Mouse (Mus musculus) hindlimb bud, embryonic 11.5 days (tissue): ENCODE results near the gene Sgta.
"Not testable (repeated sequence)": the region's sequence is repeated elsewhere in the genome, so short reads cannot be mapped to it uniquely, and the experiment has no call there.

Experiments used
- DNase-seq: peaks from one replicate; pipeline ENCODE4 v3.0.0-alpha.2; 2012; ENCODE audit warnings: low read depth, low spot score; ENCODE audit errors: extremely low spot score

Gene Sgta

GRCm38 (mm10) chr10:81059603-81060543 lies at the start of gene Sgta:
Gene Sgta, minus strand, starts transcription at chr10:81060181.
- peak; percentile 100 for DNase-seq

- DNase-seq: peak; percentile 66
Observed at GRCm38 (mm10) chr10:81106113-81106721, 46.2 kb upstream of the Sgta start.

GRCm38 (mm10) chr10:81105565-81106112 lies 45.7 kb upstream of the Sgta start, which contains the start of gene Map2k2:
Gene Map2k2, plus strand, starts transcription at chr10:81105915.
- peak; percentile 92 for DNase-seq

- no peak for DNase-seq
Observed at GRCm38 (mm10) chr10:81094931-81095678, 35.1 kb upstream of the Sgta start.

- no peak for DNase-seq
Observed at GRCm38 (mm10) chr10:81092465-81093250, 32.7 kb upstream of the Sgta start.

- no peak for DNase-seq
Observed at GRCm38 (mm10) chr10:81090621-81091020, 30.6 kb upstream of the Sgta start.

DNA sequence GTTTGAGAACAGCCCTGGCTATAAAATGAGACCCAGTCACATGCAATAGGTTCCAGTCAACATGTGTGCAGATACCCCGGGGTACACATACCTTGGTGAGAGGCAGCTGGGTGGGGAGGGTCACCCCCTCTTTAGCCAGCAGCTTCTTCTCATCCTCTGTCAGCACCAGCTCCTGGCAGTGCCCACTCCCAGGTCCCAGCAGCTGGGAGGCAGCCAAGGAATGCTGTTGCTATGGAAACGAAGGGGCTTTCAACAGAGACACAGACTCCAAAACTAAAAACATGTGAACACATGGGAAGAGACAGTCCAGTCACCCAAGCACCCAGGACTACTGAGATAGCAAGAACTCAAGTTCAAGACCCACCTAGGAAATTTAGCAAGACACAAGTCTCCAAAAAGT lies 29.2 kb upstream of the Sgta start:
- peak; percentile 39 for DNase-seq

- DNase-seq: no peak
Observed at GRCm38 (mm10) chr10:81087021-81087420, 27.0 kb upstream of the Sgta start.

- DNase-seq: peak; percentile 33
Observed at GRCm38 (mm10) chr10:81082168-81082960, 22.4 kb upstream of the Sgta start.

DNA sequence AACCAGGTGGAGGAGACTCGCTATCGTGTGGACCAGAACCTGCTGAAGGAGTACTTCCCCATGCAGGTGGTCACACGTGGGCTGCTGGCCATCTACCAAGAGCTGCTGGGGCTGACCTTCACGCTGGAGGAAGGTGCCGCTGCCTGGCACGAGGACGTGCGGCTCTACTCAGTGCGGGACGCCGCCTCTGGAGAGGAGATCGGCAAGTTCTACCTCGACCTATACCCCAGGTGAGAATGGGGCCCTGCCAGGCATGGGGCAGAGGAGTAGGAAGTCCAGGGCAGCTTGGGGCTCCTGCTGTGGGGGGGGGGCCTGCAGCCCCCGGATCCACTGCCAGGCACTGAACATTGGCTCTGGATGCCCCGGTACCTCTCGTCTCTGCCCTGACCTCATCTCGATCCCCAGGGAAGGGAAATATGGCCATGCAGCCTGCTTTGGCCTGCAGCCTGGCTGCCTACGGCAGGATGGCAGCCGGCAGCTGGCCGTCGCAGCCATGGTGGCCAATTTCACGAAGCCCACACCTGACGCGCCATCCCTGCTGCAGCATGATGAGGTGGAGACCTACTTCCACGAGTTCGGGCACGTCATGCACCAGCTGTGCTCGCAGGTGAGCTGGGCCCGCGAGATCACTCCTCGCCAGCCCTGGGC lies 20.2 kb upstream of the Sgta start:
- DNase-seq: no peak

DNA sequence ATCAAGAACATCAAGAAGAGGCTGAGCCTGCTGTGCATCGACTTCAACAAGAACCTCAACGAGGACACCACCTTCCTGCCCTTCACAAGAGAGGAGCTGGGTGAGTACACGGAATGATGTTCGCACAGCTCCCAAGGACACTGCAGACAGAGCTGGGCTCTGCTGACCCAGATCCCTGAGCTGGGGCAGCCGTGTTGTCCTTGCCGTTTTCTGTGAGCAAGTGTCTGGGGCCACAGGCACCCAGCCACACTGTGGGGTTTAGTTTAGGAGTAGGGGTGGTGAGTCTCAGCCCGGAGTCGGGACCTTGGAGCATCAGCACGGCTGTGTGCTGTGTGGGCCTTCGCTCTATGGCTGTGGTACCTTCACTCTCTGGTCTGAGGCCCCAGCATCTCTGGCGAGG lies 17.9 kb upstream of the Sgta start:
- no peak for DNase-seq

DNA sequence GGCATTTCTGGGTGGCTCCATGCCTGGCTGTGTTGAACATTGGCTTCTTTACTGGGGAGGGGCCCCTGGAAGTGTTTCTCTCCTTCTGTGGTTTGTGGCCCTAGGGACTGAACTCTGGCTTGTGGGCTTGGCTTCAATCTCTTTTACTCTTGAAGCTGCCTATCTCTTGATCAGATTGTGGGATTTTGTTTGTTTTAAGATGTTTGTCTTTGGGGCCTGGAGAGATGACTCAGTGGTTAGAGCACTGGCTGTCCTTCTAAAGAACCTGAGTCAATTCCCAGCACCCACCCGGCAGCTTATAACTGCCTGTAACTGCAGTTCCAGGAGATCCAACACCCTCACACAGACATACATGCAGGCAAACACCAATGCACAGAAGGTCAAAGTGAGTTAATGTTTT lies 16.4 kb upstream of the Sgta start:
- no peak for DNase-seq

DNA sequence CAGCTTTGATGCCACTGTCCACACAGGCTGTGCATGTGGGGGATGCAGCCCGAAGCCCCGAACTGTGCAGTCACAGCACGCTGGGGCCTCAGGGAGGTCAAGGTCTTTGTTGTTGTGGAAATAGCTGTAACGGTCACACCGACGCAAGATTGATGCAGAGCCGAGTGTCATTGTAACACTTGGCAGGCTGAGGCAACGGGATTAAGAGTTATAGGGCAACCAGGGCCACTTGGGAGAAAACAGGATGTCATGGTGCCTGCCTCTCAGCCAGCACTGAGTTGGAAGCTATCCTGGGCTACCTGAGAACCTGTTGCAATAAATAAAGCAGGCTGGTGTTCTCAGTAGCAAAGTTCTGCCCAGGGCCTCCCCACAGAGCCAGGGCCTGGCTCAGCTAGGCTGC lies 15.8 kb upstream of the Sgta start:
- no peak for DNase-seq

- no peak for DNase-seq
Observed at GRCm38 (mm10) chr10:81073464-81073863, 13.5 kb upstream of the Sgta start.

DNA sequence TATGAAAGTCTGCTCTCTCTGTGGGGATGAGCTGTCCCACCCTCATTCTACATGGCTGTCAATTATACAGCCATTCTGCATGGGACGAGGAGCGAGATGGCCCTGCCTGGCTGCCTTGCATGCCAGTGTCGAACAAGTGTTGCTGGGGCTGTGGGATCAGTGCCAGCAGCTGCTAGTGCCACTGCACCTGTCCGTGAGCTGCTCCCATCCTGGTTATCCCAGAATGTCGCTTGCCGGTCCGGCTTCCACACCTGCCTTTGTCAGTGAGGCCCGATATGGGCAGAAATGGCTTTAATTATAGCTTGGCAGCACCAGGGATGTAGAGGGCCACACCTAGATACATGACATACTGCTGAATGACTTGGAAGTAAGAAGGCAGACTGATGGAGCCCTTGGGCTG lies 12.3 kb upstream of the Sgta start:
- DNase-seq: no peak

DNA sequence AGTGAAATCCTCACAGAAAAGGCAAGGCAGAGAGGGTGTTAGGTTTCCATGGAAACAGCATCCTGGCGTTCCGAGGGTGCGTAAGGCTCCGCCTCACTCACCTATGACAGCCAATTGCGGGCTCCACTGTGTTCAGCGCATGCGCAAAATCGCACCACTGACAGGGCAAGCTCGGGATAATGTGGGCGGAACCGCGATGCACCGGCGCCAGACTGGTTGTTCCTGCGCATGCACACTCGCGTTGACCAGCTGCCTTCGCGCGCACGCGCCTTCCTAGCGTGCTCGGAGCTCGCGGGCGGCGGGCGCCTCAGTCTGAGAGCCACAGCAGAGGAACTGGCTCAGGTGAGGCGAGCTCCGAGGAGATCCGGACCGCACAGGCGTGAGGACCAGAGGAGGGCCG lies 9.9 kb upstream of the Sgta start, which contains the start of gene Thop1:
Thop1 (plus strand) TSS at position 200 of the 400 bp plus-strand sequence.
- peak; percentile 99 for DNase-seq

- DNase-seq: no peak
Observed at GRCm38 (mm10) chr10:81068706-81069105, 8.7 kb upstream of the Sgta start.

DNA sequence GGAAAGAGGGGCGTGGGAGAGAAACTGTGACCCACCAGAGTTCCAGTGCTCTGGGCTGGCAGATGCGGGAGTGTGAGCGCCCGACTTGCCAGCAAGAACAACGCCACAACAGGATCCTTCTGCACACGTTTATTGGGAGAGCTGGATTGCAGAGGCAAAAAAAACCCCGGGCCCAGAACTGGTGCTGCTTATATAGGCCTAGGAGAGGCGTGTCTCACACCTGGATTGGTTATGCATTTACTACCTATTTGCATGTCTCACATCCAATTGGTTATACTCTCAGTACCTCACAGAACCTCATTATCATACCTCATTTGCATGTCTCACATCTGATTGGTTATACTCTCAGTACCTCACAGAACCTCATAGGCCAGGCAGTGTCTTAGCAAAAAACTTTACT lies 4.5 kb upstream of the Sgta start:
- not testable (repeated sequence) for DNase-seq

- DNase-seq: no peak
Observed at GRCm38 (mm10) chr10:81062710-81063109, 2.7 kb upstream of the Sgta start.
